Mouse (Mus musculus) central nervous system, embryonic 18 days (tissue): ENCODE data around the gene Rdh16. TPM values are rescaled to one million over a fixed set of nuclear protein-coding genes. Genes with fewer than 3 reads are reported as not detected.

Experiments
- polyA plus RNA-seq: library from polyadenylated mRNA; depleted of rRNA; stranded (reverse); fragments of >200 nt; gene quantifications from 2 replicates; pipeline ENCODE4 v1.2.3, GENCODE M21; 2012; rRNA removed

Rdh16 gene
- polyA plus RNA-seq, result 0.03 and 0.05 TPM in 2 replicates

GRCm38 (mm10) chr10:127800891-127801290, at the start of gene Rdh16:
TSS of gene Rdh16 (plus strand) at chr10:127801152.

GRCm38 (mm10) chr10:127751548-127751947, 49.4 kb upstream of the Rdh16 start, which contains the start of gene Gpr182:
TSS of gene Gpr182 (minus strand) at chr10:127751732.

GRCm38 (mm10) chr10:127759181-127760110, 41.5 kb upstream of the Rdh16 start, which contains the start of the genes Rdh1 and Rdh16f1:
TSS of gene Rdh1 (plus strand) at chr10:127759721.
TSS of gene Rdh16f1 (plus strand) at chr10:127759787.

DNA sequence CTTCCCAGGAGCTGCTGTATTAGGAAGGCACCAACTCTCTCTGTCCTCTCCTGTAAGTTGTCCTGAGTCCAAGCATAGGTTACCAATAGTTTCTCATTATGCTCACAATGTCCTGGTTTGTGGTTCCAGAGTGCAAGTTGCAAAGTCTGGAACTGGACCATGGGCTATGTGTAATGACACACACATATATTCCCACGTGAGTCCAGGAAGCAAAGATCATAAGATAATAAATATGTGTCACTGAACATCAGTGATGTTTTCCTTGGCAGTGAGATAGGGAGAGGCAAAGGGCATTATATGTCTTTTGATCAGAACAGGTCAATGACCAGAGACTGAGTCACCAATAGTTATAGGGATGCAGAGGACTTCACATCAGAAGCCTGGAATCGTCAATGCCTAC, 24.9 kb upstream of the Rdh16 start, which contains the start of gene Rdh9:
Gene Rdh9 (plus strand): TSS at position 376 of the 400 bp plus-strand sequence.

GRCm38 (mm10) chr10:127849628-127850027, 48.7 kb downstream of the Rdh16 start, which contains the start of gene Rdh19:
TSS of gene Rdh19 (plus strand) at chr10:127849928.

GRCm38 (mm10) chr10:127866232-127866631, 65.3 kb downstream of the Rdh16 start, which contains the start of gene Rdh16f2:
TSS of gene Rdh16f2 (plus strand) at chr10:127866474.

GRCm38 (mm10) chr10:127888605-127889004, 87.7 kb downstream of the Rdh16 start, which contains the start of gene Rdh7:
TSS of gene Rdh7 (minus strand) at chr10:127888817.

Other genes starting within 250 kb of the Rdh16 start
- 178 and 189 TPM in 2 replicates for gene Lrp1, start 180.0 kb upstream of the Rdh16 start, polyA plus RNA-seq
- gene Stat6, start 158.2 kb upstream of the Rdh16 start, polyA plus RNA-seq, result 5.9 and 6.5 TPM in 2 replicates
- gene Nemp1, start 134.3 kb upstream of the Rdh16 start, polyA plus RNA-seq, result 7.1 and 7.3 TPM in 2 replicates
- 13.1 and 13.3 TPM in 2 replicates for gene Nab2, start 132.6 kb upstream of the Rdh16 start, polyA plus RNA-seq
- gene Myo1a, start 96.0 kb upstream of the Rdh16 start, polyA plus RNA-seq, result 2.2 and 3.5 TPM in 2 replicates
- 5.4 and 6.2 TPM in 2 replicates for gene Tac2, start 76.7 kb upstream of the Rdh16 start, polyA plus RNA-seq
- 9.3 and 10.1 TPM in 2 replicates for gene Zbtb39, start 61.6 kb upstream of the Rdh16 start, polyA plus RNA-seq
- gene Gpr182, start 49.4 kb upstream of the Rdh16 start, polyA plus RNA-seq, result 1.1 and 1.3 TPM in 2 replicates
- gene Rdh1, start 41.4 kb upstream of the Rdh16 start, polyA plus RNA-seq, result 0.05 and 0.07 TPM in 2 replicates
- 0.63 TPM in 1 of 2 replicates, not detected in the other for gene Rdh16f1, start 41.4 kb upstream of the Rdh16 start, polyA plus RNA-seq
- gene Rdh9, start 24.8 kb upstream of the Rdh16 start, polyA plus RNA-seq, result 0.61 TPM in 1 of 2 replicates, not detected in the other
- gene Rdh19, start 48.8 kb downstream of the Rdh16 start, polyA plus RNA-seq, result not detected in 2 replicates
- not detected in 2 replicates for gene Rdh16f2, start 65.3 kb downstream of the Rdh16 start, polyA plus RNA-seq
- gene Rdh7, start 87.7 kb downstream of the Rdh16 start, polyA plus RNA-seq, result not detected in 2 replicates
- not detected in 2 replicates for gene Sdr9c7, start 97.4 kb downstream of the Rdh16 start, polyA plus RNA-seq
- gene Hsd17b6, start 206.5 kb downstream of the Rdh16 start, polyA plus RNA-seq, result not detected in 2 replicates
- gene Prim1, start 214.0 kb downstream of the Rdh16 start, polyA plus RNA-seq, result 28.8 and 29.3 TPM in 2 replicates
- gene Naca, start 234.4 kb downstream of the Rdh16 start, polyA plus RNA-seq, result 338 and 351 TPM in 2 replicates